Mouse (Mus musculus) leukemia stem cell, adult 10-12 weeks (primary cell): ENCODE measurements around the gene Shroom2. TPM values are rescaled to one million over a fixed set of nuclear protein-coding genes. Genes with fewer than 3 reads are reported as not detected.

Source experiments
- polyA plus RNA-seq: library from polyadenylated mRNA; stranded (reverse); fragments of >175 nt; gene quantifications from 2 replicates; pipeline ENCODE4 v1.2.3, GENCODE M21; 2012; ENCODE audit warnings: low replicate concordance

The Shroom2 gene
- not detected in 2 replicates for polyA plus RNA-seq

GRCm38 (mm10) chrX:152768891-152769599, at the start of gene Shroom2:
Shroom2 (minus strand) TSS chrX:152769465.

DNA sequence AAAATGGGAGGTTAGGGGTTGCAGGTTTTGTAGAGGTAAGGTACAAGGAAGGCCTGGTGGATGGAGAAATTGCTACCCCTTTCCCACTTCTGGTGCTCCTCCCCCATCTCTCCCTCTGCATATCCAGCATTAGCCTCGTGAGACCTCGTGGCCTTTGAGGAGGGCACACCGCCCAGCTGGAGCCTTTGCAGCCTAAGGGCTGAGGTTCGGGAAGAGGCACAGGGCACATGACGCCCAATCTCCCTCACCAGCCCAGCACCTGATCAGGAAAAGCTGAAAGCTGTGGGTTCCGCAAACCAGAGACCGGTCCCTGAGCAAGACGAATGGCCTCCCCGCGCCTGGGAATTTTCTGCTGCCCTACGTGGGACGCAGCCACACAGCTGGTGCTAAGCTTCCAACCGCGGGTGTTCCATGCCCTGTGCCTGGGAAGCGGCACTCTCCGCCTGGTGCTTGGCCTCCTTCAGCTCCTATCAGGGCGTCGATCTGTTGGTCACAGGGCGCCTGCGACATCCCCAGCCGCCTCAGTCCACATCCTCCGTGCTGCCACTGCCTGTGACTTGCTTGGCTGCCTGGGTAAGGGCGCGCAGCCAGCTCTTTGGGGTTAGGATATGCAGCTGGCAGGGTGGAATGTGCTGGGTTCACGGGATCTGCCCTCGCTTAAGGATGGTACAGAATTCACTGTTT, 12.6 kb upstream of the Shroom2 start, which contains the start of gene Gpr143:
TSS of gene Gpr143 (plus strand) at position 202 of the 684 bp plus-strand sequence.

GRCm38 (mm10) chrX:152563034-152563433, 206.2 kb downstream of the Shroom2 start, which contains the start of gene Cldn34a:
Cldn34a (plus strand) TSS chrX:152563334.

Other genes starting within 250 kb of the Shroom2 start
- not detected in 2 replicates for gene Cldn34a, start 206.1 kb downstream of the Shroom2 start, polyA plus RNA-seq
- gene Gpr143, start 12.5 kb upstream of the Shroom2 start, polyA plus RNA-seq, result not detected in 2 replicates
- gene Usp51, start 237.0 kb upstream of the Shroom2 start, polyA plus RNA-seq, result 0.46 and 0.48 TPM in 2 replicates